Mouse (Mus musculus) c-Kit-positive CD71-positive TER-119-positive erythroid progenitor cells, embryonic 14.5 days (primary cell): ENCODE measurements around the gene Cdhr3.

Experiments
- DNase-seq: peaks from one replicate; pipeline ENCODE4 v3.0.0-alpha.2; 2013; ENCODE audit warnings: low spot score

The Cdhr3 gene

DNA sequence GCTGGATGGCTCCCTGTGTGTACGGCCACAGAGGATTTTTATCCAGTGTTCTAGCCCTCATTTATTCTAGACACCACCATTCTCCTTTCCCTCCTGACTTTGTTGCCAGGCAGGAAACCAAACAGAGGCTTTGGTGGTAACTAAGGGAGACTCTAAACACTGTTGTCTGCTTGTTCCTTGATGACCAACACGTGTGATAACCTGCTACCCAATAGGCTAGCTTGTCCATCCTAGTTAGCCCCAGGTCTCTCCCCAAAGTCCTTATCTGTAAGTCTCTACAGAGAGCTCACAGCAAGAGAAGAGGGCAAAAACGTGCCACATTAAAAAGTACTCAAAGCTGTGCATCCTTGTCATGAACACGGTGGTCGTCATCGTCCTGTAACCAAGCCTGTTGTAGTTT lies at the start of gene Cdhr3:
Gene Cdhr3 (minus strand): TSS at position 101 of the 400 bp plus-strand sequence.
- no peak for DNase-seq

DNA sequence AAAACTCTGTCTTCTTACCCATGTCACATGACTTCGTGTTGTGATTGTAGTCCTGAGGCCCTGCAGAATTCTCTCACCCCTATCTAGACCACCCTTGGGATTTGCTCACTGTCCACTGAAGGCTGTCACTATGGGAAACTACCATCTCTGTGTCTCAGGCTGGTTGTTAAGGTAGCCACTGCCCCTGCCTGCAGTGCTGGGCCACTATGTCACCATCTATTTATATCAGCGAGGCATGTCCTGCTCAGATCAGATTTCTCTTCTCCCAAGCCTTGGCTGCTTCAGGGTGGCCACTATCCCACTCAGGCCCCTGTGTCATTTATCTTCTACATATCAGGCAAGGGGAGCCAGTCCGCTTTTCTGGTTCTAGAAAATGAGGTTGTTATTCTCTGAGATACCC lies 46.4 kb upstream of the Cdhr3 start:
- DNase-seq = no peak

DNA sequence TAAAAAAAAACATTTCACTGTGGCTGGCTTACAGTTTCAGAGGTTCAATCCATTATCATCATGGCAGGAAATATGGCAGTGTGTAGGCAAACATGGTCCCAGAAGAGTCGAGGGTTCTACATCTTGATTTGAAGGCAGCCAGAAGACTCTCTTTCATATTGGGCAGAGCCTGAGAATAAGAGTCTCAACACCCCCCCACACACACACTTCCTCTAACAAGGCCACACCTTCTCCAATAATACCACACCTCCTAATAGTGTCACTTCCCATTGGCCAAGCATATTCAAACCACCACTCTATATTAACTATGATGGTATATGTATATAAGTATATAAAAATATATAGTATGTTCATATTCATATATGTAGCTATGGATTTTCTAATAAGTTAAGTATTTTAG lies 45.2 kb upstream of the Cdhr3 start:
- DNase-seq = no peak

DNA sequence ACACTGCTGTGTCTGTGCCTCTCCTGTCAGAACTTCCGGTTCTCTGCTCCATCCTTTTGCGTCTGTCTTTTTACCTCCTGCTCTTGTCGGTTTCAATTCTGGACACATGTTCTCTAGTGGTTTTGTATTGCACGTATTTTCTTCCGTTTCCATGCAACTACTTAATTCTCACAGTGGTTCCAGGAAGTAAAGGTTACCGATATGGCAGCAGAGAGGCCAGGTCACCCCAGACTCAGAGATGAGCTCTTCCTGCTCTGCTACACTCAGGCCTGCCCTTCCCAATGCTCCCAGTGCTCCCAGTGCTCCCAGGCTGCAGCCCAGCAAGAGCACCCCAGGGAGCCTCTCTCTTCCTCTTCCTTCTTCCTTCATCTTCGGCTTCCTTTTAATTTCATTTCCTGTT lies 39.1 kb upstream of the Cdhr3 start:
- no peak for DNase-seq

DNA sequence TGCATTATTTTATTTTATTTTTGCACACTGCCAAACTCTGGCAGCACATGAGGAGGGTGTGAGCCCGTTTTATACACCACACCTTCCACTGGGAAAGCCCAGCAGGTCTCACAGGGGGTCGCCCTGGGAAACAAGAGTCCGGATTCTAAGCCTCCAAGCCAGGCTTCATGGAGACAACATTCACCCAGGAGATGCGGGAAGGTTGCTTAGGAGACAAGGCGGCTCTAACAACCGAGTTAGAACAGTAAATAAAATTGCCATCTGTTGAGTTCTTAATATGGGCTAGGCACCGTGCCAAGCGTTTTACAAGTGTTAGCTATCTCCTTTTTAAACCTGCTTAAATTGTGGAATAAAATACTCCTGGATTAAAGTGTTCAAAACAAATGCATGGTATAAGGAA lies 37.7 kb upstream of the Cdhr3 start:
- DNase-seq = no peak

DNA sequence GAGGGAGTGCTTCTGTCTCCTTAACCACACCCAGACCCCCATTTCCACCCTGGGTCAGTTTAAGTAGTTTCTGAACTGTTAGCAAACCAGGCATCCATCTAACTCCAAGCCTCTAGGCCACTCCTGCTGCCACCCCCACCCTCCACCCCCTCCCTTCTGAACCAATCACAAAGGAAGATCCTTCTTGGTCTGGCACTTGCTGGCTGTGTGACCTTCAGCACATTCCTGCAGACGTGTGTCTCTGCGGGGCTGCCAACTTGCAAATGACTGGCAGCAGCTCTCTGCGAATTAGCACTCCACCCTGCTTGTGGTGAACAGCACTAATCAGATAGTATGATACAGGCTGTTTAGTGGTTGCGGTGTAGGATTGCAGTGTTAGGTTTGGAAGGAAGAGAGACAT lies 36.7 kb upstream of the Cdhr3 start:
- DNase-seq = no peak

DNA sequence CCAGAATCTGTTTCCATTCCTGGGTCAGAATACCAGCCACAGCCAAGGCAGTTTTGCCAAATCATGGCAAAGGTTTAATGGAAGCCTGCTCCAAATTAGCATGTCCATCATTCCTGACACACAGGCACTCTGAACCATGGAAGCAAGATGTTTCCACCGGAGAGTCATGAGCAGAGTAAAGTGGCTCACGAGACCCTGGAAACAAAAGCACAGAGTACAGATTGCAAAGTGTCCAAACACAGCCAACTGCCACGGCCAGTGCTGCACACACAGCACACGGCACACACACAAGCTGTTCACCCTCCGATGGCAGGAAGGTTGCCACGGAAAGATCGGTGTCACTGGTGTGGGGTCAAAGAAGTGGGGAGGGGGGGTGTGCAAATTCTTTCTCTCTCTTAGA lies 36.0 kb upstream of the Cdhr3 start:
- DNase-seq = no peak

DNA sequence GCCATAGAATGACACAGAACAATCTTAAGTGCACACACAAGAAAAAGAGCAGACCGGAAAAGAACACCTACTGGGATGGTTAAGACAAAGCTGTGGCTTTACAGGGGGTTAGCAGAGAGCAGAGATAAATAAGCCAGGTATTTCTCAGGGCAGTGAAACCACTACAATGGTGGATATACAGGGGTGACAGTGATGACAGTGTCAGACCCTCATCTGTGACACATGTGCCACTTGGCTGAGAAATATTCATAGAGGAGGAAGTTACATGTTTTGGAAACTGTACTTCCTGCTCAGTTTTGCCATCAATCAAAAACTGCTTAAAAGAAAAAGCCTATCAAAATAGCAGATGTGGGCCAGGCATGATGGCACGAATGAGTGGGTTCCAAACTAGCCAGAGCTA lies 35.4 kb upstream of the Cdhr3 start:
- DNase-seq = no peak

DNA sequence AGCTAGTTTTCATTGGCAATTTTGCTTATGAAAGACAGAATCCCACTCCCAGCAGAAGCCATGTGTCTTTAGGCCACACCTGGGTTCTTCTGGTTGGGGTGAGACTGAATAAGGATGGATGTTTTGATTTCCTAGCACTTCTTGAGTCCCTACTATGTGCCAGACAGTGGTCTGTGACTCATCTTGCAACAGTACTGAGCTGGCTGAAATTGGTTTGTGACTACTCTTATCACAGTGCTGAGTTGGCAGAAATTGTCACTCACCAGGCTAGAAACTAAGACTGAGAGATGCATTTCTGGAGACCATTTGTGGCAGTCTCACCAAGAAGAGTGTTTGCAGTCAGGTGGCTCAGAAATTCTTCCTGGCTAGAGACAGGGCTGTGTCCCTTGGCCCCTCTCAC lies 33.6 kb upstream of the Cdhr3 start:
- DNase-seq = no peak

DNA sequence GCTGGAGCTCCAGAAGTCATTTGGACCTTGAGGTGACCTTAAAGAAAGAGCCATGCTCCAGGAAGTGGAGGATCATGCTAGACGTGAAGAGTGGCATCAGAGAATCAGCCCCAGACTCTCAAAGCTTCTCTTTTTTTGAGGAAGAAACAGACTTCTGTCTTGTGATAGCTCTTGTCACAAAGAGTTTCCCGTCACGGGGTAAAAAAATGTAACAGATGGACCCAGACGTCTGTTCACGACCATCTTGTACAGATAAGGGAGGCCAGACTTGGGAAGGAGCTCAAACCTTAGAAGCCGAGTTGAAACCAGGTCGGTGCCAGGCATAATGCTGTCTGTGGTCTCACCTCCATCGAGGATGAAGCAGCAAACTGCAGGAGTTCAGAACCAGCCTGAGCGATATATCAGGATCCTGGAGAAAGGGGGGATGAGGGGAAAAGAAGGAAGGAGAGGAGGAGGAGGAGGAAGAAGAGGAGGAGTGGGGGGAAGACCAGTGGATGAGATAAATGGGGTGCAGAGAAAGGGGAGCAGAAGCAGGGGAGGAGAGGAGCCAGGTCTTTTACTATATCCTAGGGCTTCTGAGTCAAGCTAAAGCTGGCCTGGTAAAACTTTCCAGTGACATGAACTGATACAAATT lies 33.0 kb upstream of the Cdhr3 start:
- no peak for DNase-seq

DNA sequence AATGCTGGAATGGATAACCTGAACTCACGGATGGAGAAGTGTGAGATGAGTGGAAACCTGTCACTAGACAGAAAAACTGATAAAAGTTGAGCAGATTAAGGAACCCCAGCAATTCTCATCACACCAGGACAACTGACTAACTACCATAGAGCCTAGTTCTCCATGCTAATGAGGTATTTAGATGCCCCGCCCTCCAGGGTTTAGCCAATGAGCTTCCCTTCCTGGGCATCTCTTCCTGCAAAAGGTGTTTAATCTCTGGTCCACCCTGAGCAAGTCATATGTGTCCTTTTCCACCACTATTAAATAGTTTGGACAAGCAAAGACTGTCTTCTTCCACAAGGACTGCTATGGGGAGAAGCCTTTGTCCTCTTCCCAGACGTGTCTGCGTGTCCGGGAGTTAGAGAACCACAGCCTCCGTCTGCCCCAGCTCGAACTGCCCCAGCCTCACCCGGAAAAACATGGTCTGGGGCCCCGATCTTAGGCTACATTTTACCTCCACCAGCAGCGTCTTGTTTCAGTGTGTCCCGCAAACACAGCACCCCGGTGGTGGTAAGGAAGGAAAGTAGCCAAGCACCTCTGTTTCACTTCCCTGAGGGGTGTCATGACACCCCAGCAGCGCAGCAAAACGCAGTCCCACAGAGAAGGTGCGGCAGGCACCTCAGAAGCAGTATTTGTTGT lies 26.1 kb upstream of the Cdhr3 start:
- DNase-seq = no peak

DNA sequence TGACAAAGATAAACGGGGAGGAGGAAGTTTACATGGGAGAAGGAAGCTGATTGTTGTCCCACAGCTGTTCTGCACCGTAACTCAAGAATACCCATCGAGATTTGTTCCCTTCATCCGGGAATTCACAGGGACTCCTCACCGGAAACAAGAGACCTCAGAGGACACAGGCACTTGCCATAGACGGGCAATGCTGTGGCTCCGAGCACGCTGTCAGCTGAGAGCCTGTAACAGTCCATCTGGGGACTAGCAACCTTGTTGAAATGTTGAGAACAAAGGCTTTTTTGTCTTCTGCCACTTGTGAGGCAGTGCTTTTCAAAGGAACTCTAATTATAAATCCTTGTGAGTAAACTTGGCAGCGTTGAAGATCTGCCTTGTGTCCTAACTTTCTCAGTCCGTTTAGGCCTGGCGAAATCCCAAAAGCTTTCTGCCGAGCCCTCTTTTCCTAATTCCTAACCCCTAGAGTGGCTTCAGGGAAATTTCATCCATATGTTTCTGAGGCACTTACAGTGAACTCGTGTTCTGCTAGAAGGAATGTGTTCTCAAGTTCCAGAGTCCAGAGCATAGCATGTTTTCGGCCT lies 18.3 kb upstream of the Cdhr3 start:
- DNase-seq = no peak

DNA sequence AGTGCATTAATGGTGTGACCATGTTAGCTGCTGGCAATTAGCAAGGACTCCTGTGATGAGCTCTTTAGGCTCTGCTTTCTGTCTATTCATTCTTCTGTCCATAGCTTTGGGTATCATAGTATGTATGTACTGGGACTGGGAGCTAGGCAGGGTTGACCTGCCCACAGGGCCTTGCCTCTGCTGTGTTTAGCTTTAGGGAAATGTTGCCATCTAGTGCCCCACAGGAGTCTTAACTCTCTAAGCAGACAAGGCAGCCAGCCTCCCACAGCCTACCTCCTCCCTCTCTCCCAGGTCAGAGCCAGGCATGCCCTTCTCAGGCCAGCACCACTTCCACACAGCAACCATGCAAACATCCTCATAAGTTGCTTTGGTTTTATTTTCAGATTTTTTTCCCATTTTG lies 16.9 kb upstream of the Cdhr3 start:
- no peak for DNase-seq

DNA sequence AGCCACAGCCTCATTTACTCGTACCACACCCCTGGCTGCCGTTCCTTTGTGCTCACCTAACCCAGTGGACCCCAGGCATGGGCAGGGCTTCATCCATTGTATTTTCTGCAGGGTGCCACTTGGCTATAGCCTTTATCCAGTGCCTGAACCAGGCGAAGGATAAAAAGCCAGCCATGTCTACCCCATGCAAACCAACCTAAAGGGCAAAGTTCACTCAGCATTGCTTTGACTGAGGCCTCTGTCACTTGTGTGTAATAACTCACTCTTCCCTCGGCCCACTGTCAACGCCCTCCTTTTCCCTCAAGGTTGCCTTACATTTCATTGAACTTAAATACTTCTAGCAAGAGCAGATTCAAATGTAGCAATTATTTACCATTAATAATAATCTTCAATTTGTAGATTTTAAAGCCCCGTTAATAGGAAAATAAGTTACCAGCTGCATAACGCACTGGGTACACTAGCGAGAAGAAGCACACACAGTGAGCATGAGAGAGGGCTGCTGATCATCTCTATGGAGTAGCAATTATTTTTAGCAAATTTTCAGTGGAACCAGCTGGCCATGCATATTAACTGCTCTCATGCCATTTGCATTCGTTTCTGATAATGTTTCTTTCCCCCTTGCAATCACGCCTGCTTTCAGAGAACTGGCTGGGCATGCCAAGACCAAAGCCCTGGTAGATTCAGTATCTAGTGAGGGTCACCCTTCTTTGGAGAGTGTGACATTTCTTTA lies 13.9 kb upstream of the Cdhr3 start:
- DNase-seq = no peak

DNA sequence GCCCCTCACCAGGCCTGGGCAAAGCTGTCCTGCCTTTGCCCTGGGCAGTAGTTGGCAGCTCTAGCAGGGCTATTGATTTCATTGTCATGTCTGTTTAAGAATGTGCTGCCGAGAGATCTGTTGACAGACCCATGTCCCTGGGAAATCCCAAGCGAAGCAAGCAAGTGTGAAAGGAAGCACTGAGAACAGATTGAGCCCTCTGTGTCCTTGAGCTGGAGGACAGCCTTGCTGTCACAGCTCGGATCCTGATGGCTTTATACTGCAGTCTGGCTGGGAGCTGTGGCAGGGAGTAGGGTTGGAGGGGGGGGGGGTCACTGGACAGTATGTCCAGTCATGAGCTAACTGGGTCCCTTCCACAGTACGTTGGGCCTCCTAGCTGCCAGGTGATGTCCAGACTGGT lies 13.0 kb upstream of the Cdhr3 start:
- no peak for DNase-seq

DNA sequence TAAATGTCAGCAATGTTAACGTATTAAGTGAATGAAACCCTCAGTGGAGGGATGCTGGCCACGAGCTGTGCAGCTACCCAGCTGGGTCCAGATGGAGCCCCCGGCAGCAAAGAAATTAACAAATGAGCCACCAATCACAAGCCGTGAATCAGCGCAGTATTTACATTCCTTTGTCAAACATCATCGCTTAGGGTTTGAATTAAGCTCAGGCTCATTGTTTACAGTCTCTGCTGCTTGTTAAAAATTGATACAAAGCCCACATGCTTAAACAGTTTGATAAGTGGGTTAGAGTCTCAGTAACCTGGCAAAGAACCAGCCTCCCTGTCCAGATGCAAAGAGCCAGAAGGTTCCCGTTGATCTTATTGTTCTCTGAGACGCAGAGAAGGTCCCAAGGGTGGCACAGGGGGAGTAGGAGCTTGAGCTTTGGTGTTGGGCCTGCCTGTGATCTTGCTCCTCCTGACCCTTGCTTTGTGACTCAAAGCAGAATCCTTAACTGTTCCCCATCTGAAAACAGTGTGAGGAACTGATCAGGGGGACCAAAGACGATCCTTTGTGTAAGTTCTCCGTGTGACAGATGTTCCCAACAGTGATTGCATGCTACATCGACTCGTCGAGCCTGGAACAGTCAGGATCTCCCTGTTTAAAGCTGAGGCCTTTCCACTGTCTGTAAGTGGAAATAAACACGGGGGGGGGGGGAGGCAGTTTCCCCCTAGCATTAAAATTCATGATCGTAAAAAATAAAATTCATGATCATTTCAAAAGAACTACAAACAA lies 9.9 kb upstream of the Cdhr3 start:
- DNase-seq = no peak

DNA sequence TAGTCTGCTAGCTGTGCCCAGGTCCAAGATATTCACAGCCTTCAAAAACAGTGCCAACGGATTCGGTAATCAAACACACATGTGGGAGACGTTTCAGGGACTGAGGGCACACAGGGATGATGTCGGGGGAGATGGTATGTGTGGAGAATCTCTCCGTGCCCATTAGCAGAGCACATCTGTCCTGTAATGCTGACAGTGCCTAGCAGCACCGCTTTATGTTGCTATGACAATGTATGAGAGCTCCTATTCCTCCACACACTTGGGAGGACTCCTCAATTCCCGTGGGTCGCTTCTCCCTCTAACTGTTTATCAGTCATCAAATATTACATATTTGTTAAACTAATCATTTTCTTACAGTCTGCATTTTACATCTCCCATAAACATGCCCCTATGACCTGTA lies 9.0 kb upstream of the Cdhr3 start:
- no peak for DNase-seq

DNA sequence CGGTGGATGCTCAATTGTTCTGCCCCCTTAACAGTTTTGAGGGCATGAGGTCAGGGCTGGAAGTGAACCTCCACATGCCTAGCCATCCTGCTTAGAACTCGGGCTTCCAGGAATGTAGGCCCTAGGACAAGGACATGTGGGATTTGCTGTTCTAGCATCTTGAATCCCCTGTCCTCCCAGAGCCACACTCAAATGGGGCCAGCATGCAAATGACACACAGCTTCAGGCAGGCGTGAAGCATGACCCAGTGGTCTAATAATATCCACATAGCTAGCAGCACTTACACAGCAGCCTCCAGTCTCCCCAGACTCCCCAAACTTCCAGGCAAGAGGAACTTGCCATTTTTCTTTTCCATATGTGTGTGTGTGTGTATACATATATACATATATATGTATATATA lies 3.3 kb upstream of the Cdhr3 start:
- no peak for DNase-seq

DNA sequence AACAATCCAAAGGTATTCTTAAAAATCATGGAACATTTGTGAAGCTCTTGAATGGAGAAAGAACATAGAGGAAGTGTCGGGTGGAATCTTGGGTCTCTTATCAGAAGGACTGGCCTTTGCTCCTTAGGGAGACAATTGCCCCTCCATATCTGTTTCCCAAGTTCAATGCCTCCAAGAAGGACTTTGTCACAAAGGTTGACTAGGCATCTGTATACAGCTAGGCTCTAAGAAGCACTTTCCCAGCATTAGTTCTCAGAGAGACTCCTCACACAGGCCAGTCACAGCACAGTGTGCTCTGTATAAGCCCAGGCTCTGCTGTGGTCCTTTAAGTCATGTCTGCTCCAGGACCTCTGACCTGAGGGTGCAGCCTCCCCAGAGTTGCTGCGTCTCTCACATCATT lies 479 bp downstream of the Cdhr3 start:
- DNase-seq = no peak

DNA sequence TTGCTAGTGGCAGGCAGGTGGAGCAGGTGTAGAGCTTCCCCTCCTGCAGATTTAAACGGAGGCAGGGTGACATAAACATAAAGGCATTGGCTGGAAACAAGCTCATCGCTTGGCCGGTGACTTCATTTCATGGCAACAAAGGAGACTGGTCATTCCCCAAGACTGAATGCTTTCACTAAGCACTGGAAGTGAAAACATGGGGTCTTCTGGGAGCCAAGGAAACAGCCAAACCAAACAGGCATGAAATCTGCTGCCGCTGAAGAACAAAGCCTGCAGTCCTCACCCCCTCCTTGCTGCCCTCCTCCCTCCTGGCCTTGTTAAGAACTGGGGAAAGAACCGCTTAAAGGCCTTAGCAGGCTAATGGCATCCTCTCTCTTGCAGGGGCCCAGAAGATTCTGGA lies 6.5 kb downstream of the Cdhr3 start:
- DNase-seq = no peak

DNA sequence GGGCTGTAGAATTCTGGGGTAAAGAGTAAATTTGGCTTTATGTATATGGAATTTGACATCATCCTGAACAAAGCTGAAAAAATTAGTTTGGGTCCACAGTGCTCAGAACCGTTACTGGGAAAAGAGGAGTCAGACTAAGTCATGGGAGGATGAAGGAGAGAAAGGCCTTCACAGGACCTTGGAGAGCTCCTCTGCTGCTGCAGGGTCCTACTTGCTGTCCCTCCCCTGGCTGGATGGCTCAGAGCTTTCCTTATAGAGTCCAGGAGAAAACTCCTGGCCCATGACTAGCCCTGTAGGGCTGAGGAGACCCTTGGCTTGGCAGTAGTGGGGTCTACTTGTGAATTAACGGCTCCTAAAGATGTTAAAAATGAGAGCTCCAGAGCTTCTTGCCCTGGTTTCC lies 8.0 kb downstream of the Cdhr3 start:
- no peak for DNase-seq

DNA sequence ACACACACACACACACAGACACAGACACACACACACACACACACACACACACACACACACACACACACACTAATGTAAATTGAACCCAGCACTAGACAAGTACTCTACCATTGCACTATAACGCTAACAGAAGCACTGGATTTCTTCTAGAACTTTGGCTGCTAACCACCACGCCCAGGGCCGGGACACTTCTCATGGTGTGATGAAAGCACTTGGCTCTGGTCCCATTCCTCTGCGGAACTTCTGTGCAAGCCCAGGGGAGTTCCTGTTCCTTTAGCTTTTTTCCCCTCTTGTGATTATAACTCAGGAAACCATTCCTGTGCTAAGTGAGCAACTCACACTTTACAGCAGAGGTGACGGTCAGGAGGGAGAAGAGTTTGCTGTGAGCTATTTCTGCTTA lies 9.3 kb downstream of the Cdhr3 start:
- DNase-seq = no peak

DNA sequence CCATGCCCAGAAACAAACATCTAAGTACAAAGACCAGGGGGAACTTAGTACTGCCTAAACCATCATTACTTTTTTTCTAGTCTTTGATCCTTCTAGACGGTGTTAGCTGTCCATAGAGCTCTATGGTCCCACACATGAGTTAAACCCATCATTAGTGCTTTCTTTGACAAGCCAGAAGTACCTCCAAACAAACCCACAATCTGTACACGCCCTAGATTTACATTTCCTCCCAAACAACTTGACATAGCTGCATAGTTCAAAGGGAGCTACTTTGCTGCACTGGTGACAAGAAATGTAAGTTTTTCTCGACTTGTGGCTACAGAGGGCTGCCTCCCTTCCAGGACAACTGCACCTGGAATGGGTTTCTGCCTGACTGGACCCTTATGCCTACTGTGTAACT lies 16.4 kb downstream of the Cdhr3 start:
- DNase-seq = no peak
